ENCODE assay signal across 8 mouse cellular contexts in the genomic region with DNA sequence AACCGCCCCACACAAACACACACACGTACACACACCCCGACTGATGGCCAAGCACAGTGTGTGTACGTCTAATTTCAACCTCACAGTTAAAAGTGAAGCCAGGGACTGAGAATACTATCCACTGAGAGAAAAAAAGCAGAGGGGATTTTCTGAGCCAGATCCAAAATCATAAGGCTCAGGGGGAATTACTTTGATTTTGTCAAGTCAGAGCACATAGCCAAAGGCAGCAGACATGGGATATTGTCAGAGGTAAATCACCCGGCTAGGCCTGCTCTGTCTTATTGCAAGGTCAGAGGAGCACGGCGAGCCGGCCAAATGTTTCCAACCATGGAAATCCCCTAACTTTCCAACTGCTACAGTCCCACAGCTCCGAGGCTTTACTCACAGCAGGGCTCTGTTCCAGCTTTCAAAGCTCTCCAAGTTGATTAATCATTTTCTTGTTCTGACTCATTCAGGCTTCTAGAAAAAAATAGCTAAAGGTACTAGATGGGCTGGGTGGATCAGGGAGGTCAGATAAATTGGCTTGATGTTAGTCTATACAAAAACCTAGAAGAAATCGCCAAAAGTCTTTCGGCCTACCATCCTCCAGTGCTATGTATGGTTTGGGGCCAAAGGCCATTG.
DNase-seq lines count a peak whose midpoint lies in the region; ATAC-seq lines count a peak whose summit lies in the region.

No protein-coding gene starts in this region.

- H3K27ac ChIP-seq in forebrain, embryonic 10.5 days = peak overlapping the region; percentile 54
- no peak overlapping the region for H3K27ac ChIP-seq in forebrain, embryonic 13.5 days
- peak overlapping the region; percentile 50; the same call in 1 of the 2 replicates for H3K27ac ChIP-seq in embryonic facial prominence, embryonic 12.5 days
- H3K27ac ChIP-seq in limb, embryonic 13.5 days = peak overlapping the region; percentile 72
- peak overlapping the region; percentile 91 for H3K27ac ChIP-seq in stomach, embryonic 14.5 days (ENCODE audit: low read length)

- no peak overlapping the region for H3K9ac ChIP-seq in forebrain, embryonic 13.5 days
- H3K9ac ChIP-seq in embryonic facial prominence, embryonic 12.5 days = no peak overlapping the region
- H3K9ac ChIP-seq in limb, embryonic 13.5 days = no peak overlapping the region
- H3K9ac ChIP-seq in stomach, embryonic 14.5 days (replicated peaks; ENCODE audit: low read depth, low read length) = no peak overlapping the region

- no peak for ATAC-seq in forebrain, embryonic 13.5 days
- no peak for ATAC-seq in embryonic facial prominence, embryonic 12.5 days (ENCODE audit: insufficient number of reproducible peaks, insufficient read depth, low FRiP score, low TSS enrichment)
- peak; percentile 86 for ATAC-seq in limb, embryonic 13.5 days (ENCODE audit: low FRiP score, low read depth)
- ATAC-seq in stomach, embryonic 14.5 days (ENCODE audit: insufficient number of reproducible peaks, insufficient read depth, low FRiP score, low read depth) = peak; percentile 85; the same call in 1 of the 2 replicates

- no peaks in the 10 kb centered on the region for H3K9me3 ChIP-seq in forebrain, embryonic 10.5 days
- no peaks in the 10 kb centered on the region for H3K9me3 ChIP-seq in forebrain, embryonic 13.5 days (replicated peaks)
- no peaks in the 10 kb centered on the region for H3K9me3 ChIP-seq in embryonic facial prominence, embryonic 12.5 days
- H3K9me3 ChIP-seq in limb, embryonic 13.5 days = no peaks in the 10 kb centered on the region
- H3K9me3 ChIP-seq in stomach, embryonic 14.5 days (ENCODE audit: control insufficient read depth, low read depth, low read length) = no peaks in the 10 kb centered on the region

- H3K4me2 ChIP-seq in forebrain, embryonic 13.5 days = no peak overlapping the region
- H3K4me2 ChIP-seq in embryonic facial prominence, embryonic 12.5 days (replicated peaks) = no peak overlapping the region
- H3K4me2 ChIP-seq in limb, embryonic 13.5 days (replicated peaks) = no peak overlapping the region
- H3K4me2 ChIP-seq in stomach, embryonic 14.5 days (replicated peaks; ENCODE audit: low read depth, low read length) = no peak overlapping the region

- peaks cover 53% of the 10 kb centered on the region for H3K4me1 ChIP-seq in forebrain, embryonic 10.5 days
- H3K4me1 ChIP-seq in forebrain, embryonic 13.5 days = no peaks in the 10 kb centered on the region; the same call in 1 of the 2 replicates
- peaks cover 24% of the 10 kb centered on the region; the same call in 1 of the 2 replicates for H3K4me1 ChIP-seq in embryonic facial prominence, embryonic 12.5 days
- H3K4me1 ChIP-seq in limb, embryonic 13.5 days = peaks cover 55% of the 10 kb centered on the region
- H3K4me1 ChIP-seq in stomach, embryonic 14.5 days (ENCODE audit: control insufficient read depth, insufficient read depth, low read length) = peaks cover 16% of the 10 kb centered on the region

- peak; percentile 37 for DNase-seq in forebrain, embryonic 10.5 days (ENCODE audit: extremely low spot score, low spot score)
- DNase-seq in 3T3-L1 (ENCODE audit: low read depth, low spot score) = peak; percentile 100
- peak; percentile 68 to 75 for DNase-seq in heart, postnatal 14 days
- DNase-seq in right cerebral cortex, postnatal 14 days = no peak

- 40% methylated on average over 11 of the region's 11 CpGs for WGBS in forebrain, embryonic 10.5 days
- 31% methylated on average over 11 of the region's 11 CpGs for WGBS in forebrain, embryonic 13.5 days
- WGBS in embryonic facial prominence, embryonic 12.5 days = 51% methylated on average over 11 of the region's 11 CpGs
- 31% methylated on average over 11 of the region's 11 CpGs for WGBS in limb, embryonic 13.5 days
- 29% methylated on average over 11 of the region's 11 CpGs for WGBS in stomach, embryonic 14.5 days

- intact Hi-C loops in heart, postnatal 14 days (cut with DNase I) = no loop called here

- no peak overlapping the region for H3K4me3 ChIP-seq in forebrain, embryonic 10.5 days
- H3K4me3 ChIP-seq in forebrain, embryonic 13.5 days = no peak overlapping the region
- H3K4me3 ChIP-seq in embryonic facial prominence, embryonic 12.5 days = no peak overlapping the region
- H3K4me3 ChIP-seq in limb, embryonic 13.5 days = no peak overlapping the region
- H3K4me3 ChIP-seq in stomach, embryonic 14.5 days (ENCODE audit: low read depth, low read length) = no peak overlapping the region

- 0 out of 2 replicates have a peak, but pooled peaks cover 6% of the 10 kb centered on the region for H3K27me3 ChIP-seq in forebrain, embryonic 10.5 days (ENCODE audit: poor library complexity, severe bottlenecking)
- no peaks in the 10 kb centered on the region for H3K27me3 ChIP-seq in forebrain, embryonic 13.5 days
- no peaks in the 10 kb centered on the region for H3K27me3 ChIP-seq in embryonic facial prominence, embryonic 12.5 days
- no peaks in the 10 kb centered on the region for H3K27me3 ChIP-seq in limb, embryonic 13.5 days
- no peaks in the 10 kb centered on the region for H3K27me3 ChIP-seq in stomach, embryonic 14.5 days (ENCODE audit: control insufficient read depth, insufficient read depth, low read length)

- H3K36me3 ChIP-seq in forebrain, embryonic 10.5 days (replicated peaks) = no peaks in the 10 kb centered on the region
- H3K36me3 ChIP-seq in forebrain, embryonic 13.5 days (ENCODE audit: poor library complexity, severe bottlenecking) = no peaks in the 10 kb centered on the region
- no peaks in the 10 kb centered on the region for H3K36me3 ChIP-seq in embryonic facial prominence, embryonic 12.5 days
- H3K36me3 ChIP-seq in limb, embryonic 13.5 days = no peaks in the 10 kb centered on the region
- no peaks in the 10 kb centered on the region for H3K36me3 ChIP-seq in stomach, embryonic 14.5 days (ENCODE audit: control insufficient read depth, insufficient read depth, low read length)

Comparison
In these comparisons a context has a peak if more than half of its experiments do, and no peak if none do; other contexts are left out.
1. ATAC-seq: peak in limb, embryonic 13.5 days (single experiment) and stomach, embryonic 14.5 days (single experiment); none in forebrain, embryonic 13.5 days (single experiment) and embryonic facial prominence, embryonic 12.5 days (single experiment).